Mouse (Mus musculus): ENCODE measurements around the gene Btnl9.

- TF ChIP-seq CTCF (IDR thresholded peaks at IDR 0.05; ENCODE audit: extremely low read depth, insufficient read length, insufficient replicate concordance, low read depth, low read length) (no peak), POLR2A (IDR thresholded peaks at IDR 0.05; ENCODE audit: low read depth, low read length) (no peak)
These were observed 15.6 kb upstream of the Btnl9 start for GRCm38 (mm10) chr11:49202523-49203061.
